Mouse (Mus musculus): ENCODE measurements around the gene Ppp2r3c.
"Not testable (repeated sequence)": the region's sequence is repeated elsewhere in the genome, so short reads cannot be mapped to it uniquely, and the experiment has no call there.

DNA sequence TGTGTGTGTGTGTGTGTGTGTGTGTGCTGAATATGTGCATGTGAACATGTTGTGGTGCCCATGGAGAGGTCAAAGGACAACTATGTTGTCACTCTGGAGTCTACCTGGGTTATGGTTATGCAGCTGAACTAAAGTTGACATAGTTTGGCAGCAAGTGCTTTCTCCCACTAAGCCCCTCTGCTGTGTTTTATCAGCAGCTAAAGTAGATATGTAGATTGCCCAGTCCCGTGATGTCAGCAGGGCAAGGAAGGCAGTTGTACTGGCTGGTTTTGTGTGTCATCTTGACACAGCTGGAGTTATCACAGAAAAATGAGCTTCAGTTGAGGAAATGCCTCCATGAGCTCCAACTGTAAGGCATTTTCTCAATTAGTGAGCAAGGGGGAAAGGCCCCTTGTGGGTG, 40.2 kb upstream of the Ppp2r3c start:
- TF ChIP-seq TCF12 (IDR thresholded peaks at IDR 0.05; ENCODE audit: low read depth, low read length); CTCF (conservative IDR thresholded peaks at IDR 0.05 in 1 of 2, IDR thresholded peaks at IDR 0.05 in 1 of 2; ENCODE audit: low read depth in 2 of 2, low read length in 2 of 2): not testable (repeated sequence)
